Mouse (Mus musculus) C2C12 (cell line): ENCODE data around the gene Msi2. TPM values are rescaled to one million over a fixed set of nuclear protein-coding genes. Genes with fewer than 3 reads are reported as not detected.

Source experiments
- H3K27me3 ChIP-seq: one replicate; pipeline ENCODE4 v1.6.1; 2011; ENCODE audit not compliant: control insufficient read depth, insufficient read depth, insufficient read length
- H3K36me3 ChIP-seq: one replicate; pipeline ENCODE4 v1.6.1; 2011; ENCODE audit not compliant: control insufficient read depth, insufficient read depth
- H3K4me3 ChIP-seq: one replicate; pipeline ENCODE4 v1.5.1; 2011; ENCODE audit warnings: mild to moderate bottlenecking, control low read depth; ENCODE audit not compliant: poor library complexity, insufficient read depth, severe bottlenecking
- H3K79me2 ChIP-seq: one replicate; pipeline ENCODE4 v1.6.1; 2011; ENCODE audit not compliant: control insufficient read depth, insufficient read depth
- H3K79me3 ChIP-seq: one replicate; pipeline ENCODE4 v1.6.1; 2011; ENCODE audit warnings: low read depth, control low read depth
- H3ac ChIP-seq: one replicate; pipeline ENCODE3; 2011; ENCODE audit warnings: low read depth; ENCODE audit not compliant: control insufficient read depth, insufficient read length
- CEBPB ChIP-seq: IDR thresholded peaks from one replicate; pipeline ENCODE4 v1.6.1; 2011; ENCODE audit warnings: low read depth, mild to moderate bottlenecking, control low read depth, moderate library complexity
- CTCF ChIP-seq: IDR thresholded peaks from one replicate; pipeline ENCODE4 v1.5.1; 2011; ENCODE audit not compliant: control insufficient read depth, insufficient read depth, insufficient read length
- FOSL1 ChIP-seq: IDR thresholded peaks from one replicate; pipeline ENCODE4 v1.8.0; 2011; ENCODE audit warnings: mild to moderate bottlenecking, low read length; ENCODE audit not compliant: poor library complexity, insufficient read depth, severe bottlenecking
- MAX ChIP-seq: IDR thresholded peaks from one replicate; pipeline ENCODE4 v1.6.1; 2011; ENCODE audit warnings: mild to moderate bottlenecking, control low read depth
- MYOD1 ChIP-seq: IDR thresholded peaks from one replicate; pipeline ENCODE4 v1.6.1; 2011; ENCODE audit warnings: low read depth; ENCODE audit not compliant: control insufficient read depth, insufficient read length
- MYOG ChIP-seq: IDR thresholded peaks from one replicate; pipeline ENCODE4 v1.6.1; 2011; ENCODE audit not compliant: control insufficient read depth, insufficient read length; ENCODE audit errors: extremely low read depth
- USF1 ChIP-seq: IDR thresholded peaks from one replicate; pipeline ENCODE4 v1.6.1; 2011; ENCODE audit warnings: low read depth, mild to moderate bottlenecking, control low read depth, moderate library complexity
- polyA plus RNA-seq: library from polyadenylated mRNA; unstranded; fragments of >200 nt; fragmentation: generic; extraction: Trizol; gene quantifications from one replicate; pipeline ENCODE4 v1.2.1, GENCODE M21; 2012; ENCODE audit warnings: missing spikeins

Gene Msi2
- polyA plus RNA-seq, 1 experiment, result 8.4 TPM

- TF ChIP-seq FOSL1, result no peak
- TF ChIP-seq CTCF, result no peak
- no peak for TF ChIP-seq MYOD1
- no peak for TF ChIP-seq USF1
- no peak for TF ChIP-seq MAX
- no peak for TF ChIP-seq MYOG
- TF ChIP-seq CEBPB, result no peak
- H3ac ChIP-seq, result no peak overlapping the region
- H3K36me3 ChIP-seq, result peaks cover 3% of the 10 kb centered on the region
- no peaks in the 10 kb centered on the region for H3K79me2 ChIP-seq
- no peaks in the 10 kb centered on the region for H3K79me3 ChIP-seq
- no peak overlapping the region for H3K4me3 ChIP-seq
- no peaks in the 10 kb centered on the region for H3K27me3 ChIP-seq
Measured at GRCm38 (mm10) chr11:88363481-88363880, 354.8 kb downstream of the Msi2 start.

GRCm38 (mm10) chr11:88359736-88360135 is 358.6 kb downstream of the Msi2 start:
- Histone ChIP-seq H3K79me2 (no peaks in the 10 kb centered on the region), H3K79me3 (no peaks in the 10 kb centered on the region), H3ac (no peak overlapping the region), H3K36me3 (no peaks in the 10 kb centered on the region), H3K4me3 (no peak overlapping the region), H3K27me3 (no peaks in the 10 kb centered on the region)
- no peak for TF ChIP-seq MYOG
- no peak for TF ChIP-seq USF1
- no peak for TF ChIP-seq MAX
- TF ChIP-seq MYOD1, result no peak
- no peak for TF ChIP-seq CEBPB
- no peak for TF ChIP-seq FOSL1
- no peak for TF ChIP-seq CTCF

- H3K36me3 ChIP-seq, result no peaks in the 10 kb centered on the region
- no peak overlapping the region for H3ac ChIP-seq
- H3K79me3 ChIP-seq, result no peaks in the 10 kb centered on the region
- H3K4me3 ChIP-seq, result no peak overlapping the region
- TF ChIP-seq MYOG (no peak), CTCF (no peak), CEBPB (no peak), MYOD1 (no peak), MAX (no peak), USF1 (no peak), FOSL1 (no peak)
- H3K27me3 ChIP-seq, result no peaks in the 10 kb centered on the region
- H3K79me2 ChIP-seq, result no peaks in the 10 kb centered on the region
Measured at GRCm38 (mm10) chr11:88357325-88357724, 361.0 kb downstream of the Msi2 start.

- Histone ChIP-seq H3K27me3 (no peaks in the 10 kb centered on the region), H3K79me2 (no peaks in the 10 kb centered on the region), H3ac (no peak overlapping the region), H3K4me3 (no peak overlapping the region), H3K79me3 (no peaks in the 10 kb centered on the region), H3K36me3 (no peaks in the 10 kb centered on the region)
- no peak for TF ChIP-seq CEBPB
Measured at GRCm38 (mm10) chr11:88356598-88357290, 361.6 kb downstream of the Msi2 start.

GRCm38 (mm10) chr11:88356016-88356415 is 362.3 kb downstream of the Msi2 start:
- TF ChIP-seq FOSL1 (no peak), MYOD1 (no peak), USF1 (no peak), MAX (no peak), CEBPB (no peak), MYOG (no peak), CTCF (no peak)
- no peaks in the 10 kb centered on the region for H3K27me3 ChIP-seq
- no peaks in the 10 kb centered on the region for H3K79me3 ChIP-seq
- H3K79me2 ChIP-seq, result no peaks in the 10 kb centered on the region
- no peak overlapping the region for H3ac ChIP-seq
- no peak overlapping the region for H3K4me3 ChIP-seq
- H3K36me3 ChIP-seq, result no peaks in the 10 kb centered on the region

GRCm38 (mm10) chr11:88354771-88355170 is 363.5 kb downstream of the Msi2 start:
- no peaks in the 10 kb centered on the region for H3K79me2 ChIP-seq
- no peaks in the 10 kb centered on the region for H3K36me3 ChIP-seq
- H3K27me3 ChIP-seq, result no peaks in the 10 kb centered on the region
- no peak overlapping the region for H3ac ChIP-seq
- no peaks in the 10 kb centered on the region for H3K79me3 ChIP-seq
- no peak overlapping the region for H3K4me3 ChIP-seq
- TF ChIP-seq FOSL1 (no peak), MYOD1 (no peak)
